Mouse (Mus musculus) splenic B cell, adult 2 months (primary cell): ENCODE results near the gene Fer1l4.

ENCODE experiments used
- DNase-seq: peaks from one replicate; pipeline ENCODE4 v3.0.0-alpha.2; 2011; ENCODE audit warnings: low read depth, low spot score
- H3K27me3 ChIP-seq: 2 replicates; pipeline ENCODE4 v1.6.1; 2012; ENCODE audit warnings: mild to moderate bottlenecking, low read length, moderate library complexity, mixed read lengths; ENCODE audit not compliant: control insufficient read depth, poor library complexity, insufficient read depth, severe bottlenecking
- H3K36me3 ChIP-seq: 2 replicates; pipeline ENCODE4 v1.6.1; 2012; ENCODE audit warnings: mild to moderate bottlenecking, low read length, moderate library complexity, mixed read lengths; ENCODE audit not compliant: control insufficient read depth, poor library complexity, insufficient read depth, severe bottlenecking

The Fer1l4 gene

GRCm38 (mm10) chr2:156052816-156053215, at the start of gene Fer1l4:
TSS of gene Fer1l4 (minus strand) at chr2:156052947.
- Histone ChIP-seq H3K36me3 (no peaks in the 10 kb centered on the region), H3K27me3 (no peaks in the 10 kb centered on the region)
- DNase-seq: no peak

GRCm38 (mm10) chr2:156091926-156092325, 39.2 kb upstream of the Fer1l4 start:
- Histone ChIP-seq H3K27me3 (no peaks in the 10 kb centered on the region), H3K36me3 (peaks cover 7% of the 10 kb centered on the region; the same call in 1 of the 2 replicates)
- no peak for DNase-seq

GRCm38 (mm10) chr2:156089799-156090198, 37.1 kb upstream of the Fer1l4 start:
- no peak for DNase-seq
- Histone ChIP-seq H3K27me3 (no peaks in the 10 kb centered on the region), H3K36me3 (no peaks in the 10 kb centered on the region)

GRCm38 (mm10) chr2:156087391-156088110, 34.8 kb upstream of the Fer1l4 start:
- H3K27me3 ChIP-seq: no peaks in the 10 kb centered on the region
- no peaks in the 10 kb centered on the region for H3K36me3 ChIP-seq
- DNase-seq: no peak

- DNase-seq: no peak
- Histone ChIP-seq H3K27me3 (no peaks in the 10 kb centered on the region), H3K36me3 (no peaks in the 10 kb centered on the region)
Measured at GRCm38 (mm10) chr2:156084541-156084940, 31.8 kb upstream of the Fer1l4 start.

GRCm38 (mm10) chr2:156080391-156080790, 27.6 kb upstream of the Fer1l4 start:
- no peaks in the 10 kb centered on the region for H3K27me3 ChIP-seq
- DNase-seq: no peak
- peaks cover 9% of the 10 kb centered on the region for H3K36me3 ChIP-seq

- peaks cover 9% of the 10 kb centered on the region for H3K36me3 ChIP-seq
- DNase-seq: no peak
- H3K27me3 ChIP-seq: no peaks in the 10 kb centered on the region
Measured at GRCm38 (mm10) chr2:156079674-156080073, 26.9 kb upstream of the Fer1l4 start.

GRCm38 (mm10) chr2:156079183-156079560, 26.4 kb upstream of the Fer1l4 start:
- no peak for DNase-seq
- H3K27me3 ChIP-seq: no peaks in the 10 kb centered on the region
- H3K36me3 ChIP-seq: peaks cover 9% of the 10 kb centered on the region

- Histone ChIP-seq H3K36me3 (peaks cover 13% of the 10 kb centered on the region), H3K27me3 (no peaks in the 10 kb centered on the region)
- DNase-seq: no peak
Measured at GRCm38 (mm10) chr2:156078421-156079182, 25.9 kb upstream of the Fer1l4 start.

- Histone ChIP-seq H3K36me3 (peaks cover 13% of the 10 kb centered on the region), H3K27me3 (no peaks in the 10 kb centered on the region)
- no peak for DNase-seq
Measured at GRCm38 (mm10) chr2:156077461-156077860, 24.7 kb upstream of the Fer1l4 start.

- Histone ChIP-seq H3K27me3 (no peaks in the 10 kb centered on the region), H3K36me3 (peaks cover 14% of the 10 kb centered on the region)
- no peak for DNase-seq
Measured at GRCm38 (mm10) chr2:156073725-156074124, 21.0 kb upstream of the Fer1l4 start.

GRCm38 (mm10) chr2:156071236-156071635, 18.5 kb upstream of the Fer1l4 start:
- no peaks in the 10 kb centered on the region for H3K27me3 ChIP-seq
- DNase-seq: no peak

GRCm38 (mm10) chr2:156067916-156068315, 15.2 kb upstream of the Fer1l4 start:
- no peak for DNase-seq
- no peaks in the 10 kb centered on the region; the same call in 1 of the 2 replicates for H3K27me3 ChIP-seq
- peaks cover 2% of the 10 kb centered on the region; the same call in 1 of the 2 replicates for H3K36me3 ChIP-seq

More at GRCm38 (mm10) chr2:156071236-156071635, 18.5 kb upstream of the Fer1l4 start:
- peaks cover 8% of the 10 kb centered on the region for H3K36me3 ChIP-seq

GRCm38 (mm10) chr2:156066126-156066525, 13.4 kb upstream of the Fer1l4 start:
- H3K36me3 ChIP-seq: no peaks in the 10 kb centered on the region
- no peaks in the 10 kb centered on the region; the same call in 1 of the 2 replicates for H3K27me3 ChIP-seq
- DNase-seq: peak; percentile 8
